Mouse (Mus musculus): ENCODE measurements around the gene Zfp729a.
"Not testable (repeated sequence)": the region's sequence is repeated elsewhere in the genome, so short reads cannot be mapped to it uniquely, and the experiment has no call there.

Gene Zfp729a

DNA sequence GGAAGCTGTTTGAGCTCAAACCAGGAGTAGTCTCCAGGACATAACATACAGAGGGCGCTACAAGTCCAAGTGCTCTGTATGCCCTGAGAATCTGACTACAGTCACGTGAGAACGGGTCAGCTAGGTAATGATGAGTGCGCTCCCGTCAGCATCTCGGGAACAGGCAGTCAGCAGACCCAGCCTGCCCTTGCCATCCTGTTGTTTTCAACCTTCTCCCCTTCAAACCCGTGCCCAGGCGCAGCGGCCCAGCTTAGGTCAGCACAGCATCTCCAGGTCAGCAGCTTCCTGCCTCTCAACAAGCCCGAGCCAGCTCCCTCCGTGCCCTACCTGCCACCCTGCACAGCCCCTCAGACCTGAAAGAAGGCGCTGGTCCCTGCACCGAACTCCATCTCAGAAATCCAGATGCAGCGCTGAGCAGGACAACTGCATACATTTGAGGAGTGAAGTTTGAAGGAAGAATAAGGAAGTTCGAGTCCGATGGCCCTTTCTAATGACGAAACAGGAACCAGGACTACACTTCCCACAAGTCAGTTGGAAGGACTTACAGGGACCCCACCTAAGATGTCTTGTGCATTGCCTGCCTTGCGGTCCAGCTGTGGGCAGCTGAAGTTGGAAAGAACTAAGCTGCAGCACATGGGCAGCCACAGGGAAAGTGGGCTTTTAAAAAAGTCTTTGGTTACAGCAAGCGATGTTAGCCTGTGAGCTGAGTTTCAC lies at the start of gene Zfp729a, which contains the start of gene Gm49345:
Gene Zfp729a (minus strand): TSS at position 498 of the 714 bp plus-strand sequence.
Gene Gm49345 (minus strand): TSS at position 476 of the 714 bp plus-strand sequence.
- peak; percentile 90 for DNase-seq (ENCODE audit: low spot score)

DNA sequence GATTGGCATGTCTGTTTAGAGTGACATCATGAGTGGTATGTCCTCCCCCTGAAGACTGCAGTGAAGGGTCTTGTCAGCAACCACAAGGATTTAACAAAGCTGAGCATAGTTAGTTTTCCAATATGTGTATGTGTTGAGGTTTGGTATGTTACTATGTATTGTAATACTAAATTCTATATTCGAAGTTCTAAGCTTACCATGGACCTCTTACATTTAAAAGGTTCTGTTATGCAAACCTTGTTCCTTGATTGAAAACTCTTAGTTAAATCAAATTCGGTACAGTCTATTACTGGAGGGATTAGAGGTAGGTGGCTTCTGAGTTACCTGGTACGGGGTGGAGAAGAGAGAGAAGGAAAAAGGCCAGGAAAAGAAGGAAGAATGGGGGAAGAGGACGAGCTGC lies 49.4 kb upstream of the Zfp729a start, which contains the start of gene Zfp738:
Gene Zfp738 (minus strand): TSS at position 101 of the 400 bp plus-strand sequence.
- no peak for DNase-seq (ENCODE audit: low spot score)

DNA sequence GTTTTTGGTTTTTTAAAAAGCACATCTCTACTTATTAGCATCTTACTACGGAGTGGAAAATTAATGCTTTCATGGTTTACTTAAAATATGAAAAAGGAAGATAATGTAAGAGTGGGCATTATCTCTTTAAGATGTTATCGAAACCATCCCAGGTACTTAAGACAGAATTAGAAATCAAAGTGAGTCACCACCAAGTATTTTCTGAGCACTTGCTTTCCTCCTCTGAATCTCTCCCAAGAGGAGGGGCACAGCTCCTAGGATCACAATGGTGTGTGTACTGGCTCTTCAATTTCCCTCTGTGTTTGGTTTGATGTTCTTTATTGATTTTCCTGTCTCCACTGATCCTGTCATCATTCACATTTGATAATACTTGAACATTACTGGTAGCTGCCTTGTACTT lies 46.2 kb upstream of the Zfp729a start:
- not testable (repeated sequence) for DNase-seq (ENCODE audit: low spot score)

DNA sequence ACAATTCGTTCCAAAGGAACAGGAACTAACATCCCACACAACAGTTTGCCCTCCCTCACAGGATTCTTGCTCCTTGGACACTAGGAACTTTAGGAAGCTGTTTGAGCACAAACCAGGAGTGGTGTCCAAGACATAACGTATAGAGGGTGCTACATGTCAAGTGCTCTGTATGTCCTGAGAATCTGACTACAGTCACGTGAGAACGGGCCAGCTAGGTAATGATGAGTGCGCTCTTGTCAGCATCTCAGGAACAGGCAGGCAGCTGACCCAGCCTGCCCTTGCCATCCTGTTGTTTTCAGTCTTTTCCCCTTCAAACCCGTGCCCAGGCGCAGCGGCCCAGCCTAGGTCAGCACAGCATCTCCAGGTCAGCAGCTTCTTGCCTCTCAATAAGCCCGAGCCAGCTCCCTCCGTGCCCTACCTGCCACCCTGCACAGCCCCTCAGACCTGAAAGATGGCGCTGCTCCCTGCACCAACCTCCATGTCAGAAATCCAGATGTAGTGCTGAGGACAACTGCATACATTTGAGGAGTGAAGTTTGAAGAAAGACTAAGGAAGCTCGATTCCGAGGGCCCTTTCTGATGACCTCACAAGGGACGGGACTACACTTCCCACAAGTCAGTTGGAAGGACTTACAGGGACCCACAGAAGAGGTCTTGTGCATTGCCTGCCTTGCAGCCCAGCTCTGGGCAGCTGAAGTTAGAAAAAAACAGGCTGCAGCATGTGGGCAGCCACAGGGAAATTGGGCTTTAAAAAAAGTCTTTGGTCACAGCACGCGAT lies 45.6 kb upstream of the Zfp729a start:
- DNase-seq (ENCODE audit: low spot score) = peak; percentile 88

DNA sequence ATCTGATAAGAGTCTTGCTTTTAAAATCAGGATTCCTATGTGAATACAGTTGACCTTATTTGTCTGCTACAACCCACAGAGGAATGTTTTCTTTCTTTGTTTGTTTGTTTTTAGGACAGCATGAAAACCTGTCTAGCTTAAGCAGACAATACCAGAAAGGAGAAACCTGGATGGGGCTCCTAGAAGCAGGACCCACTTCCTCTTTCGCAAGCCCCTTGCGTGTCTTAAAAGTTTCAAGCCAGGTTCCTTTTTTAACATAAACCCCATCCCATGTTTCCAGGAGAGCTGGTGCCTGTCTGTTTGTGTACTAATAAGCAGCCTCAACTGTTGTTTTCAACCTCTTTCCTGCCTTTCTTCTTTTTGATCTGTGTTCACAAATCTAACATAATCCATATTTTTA lies 37.3 kb upstream of the Zfp729a start:
- DNase-seq (ENCODE audit: low spot score) = no peak

DNA sequence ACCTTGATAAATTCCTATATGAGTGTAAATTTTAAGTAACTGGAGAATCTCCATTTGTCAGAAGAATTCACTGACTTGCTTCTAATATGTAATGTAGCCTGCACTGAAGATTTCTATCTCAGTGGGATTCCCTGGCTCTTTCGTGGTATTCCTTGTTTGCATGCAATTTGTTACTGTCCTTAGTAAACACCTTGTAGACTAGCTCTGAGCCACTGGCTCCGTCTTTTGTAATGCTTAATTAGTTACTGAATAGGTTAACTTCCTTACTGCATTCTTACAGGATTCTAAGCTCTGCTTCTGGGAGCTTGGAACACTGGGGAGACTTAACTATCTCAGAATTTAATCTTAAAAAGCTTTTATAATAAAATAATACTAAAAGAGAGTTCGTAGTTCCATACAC lies 14.9 kb upstream of the Zfp729a start:
- DNase-seq (ENCODE audit: low spot score) = no peak

DNA sequence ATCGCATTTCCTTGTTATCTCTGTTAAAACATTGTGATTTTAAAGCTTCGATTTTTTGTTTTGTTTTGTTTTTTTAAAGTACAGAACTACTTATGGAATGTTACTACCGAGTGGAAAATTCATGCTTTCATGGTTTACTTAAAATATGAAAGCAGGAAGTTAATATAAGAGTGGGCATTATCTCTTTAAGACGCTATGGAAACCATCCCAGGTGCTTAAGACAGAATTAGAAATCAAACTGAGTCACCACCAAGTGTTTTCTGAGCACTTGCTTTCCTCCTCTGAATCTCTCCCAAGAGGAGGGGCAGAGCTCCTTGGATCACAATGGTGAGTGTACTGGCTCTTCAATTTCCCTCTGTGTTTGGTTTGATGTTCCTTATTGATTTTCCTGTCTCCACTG lies 27.5 kb downstream of the Zfp729a start:
- DNase-seq (ENCODE audit: low spot score) = peak; percentile 26

DNA sequence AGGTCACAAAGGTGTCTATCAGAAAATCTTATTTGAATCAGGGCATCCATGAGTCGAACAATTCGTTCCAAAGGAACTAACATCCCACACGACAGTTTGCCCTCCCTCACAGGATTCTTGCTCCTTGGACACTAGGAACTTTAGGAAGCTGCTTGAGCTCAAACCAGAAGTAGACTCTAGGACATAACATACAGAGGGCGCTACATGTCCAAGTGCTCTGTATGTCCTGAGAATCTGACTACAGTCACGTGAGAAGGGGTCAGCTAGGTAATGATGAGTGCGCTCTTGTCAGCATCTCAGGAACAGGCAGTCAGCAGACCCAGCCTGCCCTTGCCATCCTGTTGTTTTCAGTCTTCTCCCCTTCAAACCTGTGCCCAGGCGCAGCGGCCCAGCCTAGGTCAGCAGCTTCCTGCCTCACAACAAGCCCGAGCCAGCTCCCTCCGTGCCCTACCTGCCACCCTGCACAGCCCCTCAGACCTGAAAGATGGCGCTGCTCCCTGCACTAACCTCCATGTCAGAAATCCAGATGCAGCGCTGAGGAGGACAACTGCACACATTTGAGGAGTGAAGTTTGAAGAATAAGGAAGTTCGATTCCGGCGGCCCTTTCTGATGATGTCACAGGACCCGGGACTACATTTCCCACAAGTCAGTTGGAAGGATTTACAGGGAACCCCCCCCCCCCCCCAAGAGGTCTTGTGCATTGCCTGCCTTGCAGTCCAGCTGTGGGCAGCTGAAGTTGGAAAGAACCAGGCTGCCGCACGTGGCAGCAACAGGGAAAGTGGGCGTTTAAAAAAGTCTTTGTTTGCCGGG lies 28.3 kb downstream of the Zfp729a start, which contains the start of gene Zfp729b:
Gene Zfp729b (minus strand): TSS at position 642 of the 811 bp plus-strand sequence.
- DNase-seq (ENCODE audit: low spot score) = peak; percentile 85

DNA sequence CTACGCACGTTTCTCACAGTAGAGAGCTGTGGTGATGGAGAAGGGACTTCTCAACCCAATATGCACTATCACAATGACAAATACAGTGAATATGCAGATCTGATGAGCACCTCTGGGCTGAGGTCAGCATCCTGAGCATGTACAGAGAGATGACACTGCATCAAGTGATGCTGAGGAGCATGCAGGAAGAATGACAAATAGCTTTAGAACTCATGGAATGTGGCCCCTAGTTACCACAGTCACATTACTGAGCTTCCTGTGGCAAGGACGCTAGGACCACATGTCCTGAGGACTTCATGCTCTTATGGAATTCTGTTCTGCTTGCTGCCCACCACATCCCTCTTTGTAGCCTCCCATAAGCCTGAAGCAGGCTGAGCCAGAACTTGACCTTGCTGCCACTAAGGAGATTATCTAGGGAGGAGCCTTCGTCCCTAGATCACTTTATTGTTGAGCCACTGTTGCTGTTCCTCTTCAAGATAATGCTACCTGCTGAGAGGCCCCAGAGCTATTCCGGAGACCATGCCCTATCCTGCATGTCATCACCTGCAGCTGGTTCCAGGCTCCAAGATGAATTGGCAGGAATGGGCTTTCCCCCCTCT lies 64.9 kb downstream of the Zfp729a start:
- DNase-seq (ENCODE audit: low spot score) = no peak

Measured in adipocyte (in vitro differentiated cells).